Mouse (Mus musculus): ENCODE data around the gene Eif1ax. TPM values are rescaled to one million over a fixed set of nuclear protein-coding genes. Genes with fewer than 3 reads are reported as not detected.
A peak's percentile ranks its signal among the peaks of the same experiment; 100 is the strongest.
"Not testable (repeated sequence)": the region's sequence is repeated elsewhere in the genome, so short reads cannot be mapped to it uniquely, and the experiment has no call there.

The Eif1ax gene
- total RNA-seq (2021) = 10 to 100 TPM; 79.8 to 85.3 TPM
- long read RNA-seq, experiment 1, full-length matches to known transcripts = 79 of 89 reads
- long read RNA-seq, experiment 1, partial matches to known transcripts = 0 of 89 reads
- long read RNA-seq, experiment 1, other reads (novel, unspliced or antisense) = 10 of 89 reads
- long read RNA-seq, experiment 2, full-length matches to known transcripts = 88 of 98 reads
- long read RNA-seq, experiment 2, partial matches to known transcripts = 3 of 98 reads
- long read RNA-seq, experiment 2, other reads (novel, unspliced or antisense) = 7 of 98 reads

GRCm38 (mm10) chrX:159371831-159372752, at the start of gene Eif1ax:
Gene Eif1ax (plus strand): TSS chrX:159372178.
- intact Hi-C loops (cut with DNase I) = no loop called here
- Histone ChIP-seq H3K4me3 (peak within 1 kb of the TSS; percentile 85), H3K27ac (peak within 1 kb of the TSS; percentile 94)
- TF ChIP-seq CTCF (IDR thresholded peaks at IDR 0.05) = peak; percentile 10; the same call in 1 of the 2 replicates
- DNase-seq = peak; percentile 90

GRCm38 (mm10) chrX:159364506-159364905, 7.5 kb upstream of the Eif1ax start:
- Histone ChIP-seq H3K27ac (no peak overlapping the region), H3K4me3 (no peak overlapping the region)
- TF ChIP-seq CTCF (IDR thresholded peaks at IDR 0.05) = no peak
- intact Hi-C loops (cut with DNase I) = no loop called here
- no peak for DNase-seq

GRCm38 (mm10) chrX:159372753-159373144, 771 bp downstream of the Eif1ax start:
- Histone ChIP-seq H3K27ac (peak overlapping the region; percentile 94), H3K4me3 (peak overlapping the region; percentile 85)
- TF ChIP-seq CTCF (IDR thresholded peaks at IDR 0.05) = no peak
- DNase-seq = no peak
- intact Hi-C loops (cut with DNase I) = no loop called here

GRCm38 (mm10) chrX:159387105-159387504, 15.1 kb downstream of the Eif1ax start:
- TF ChIP-seq CTCF (IDR thresholded peaks at IDR 0.05) = no peak
- Histone ChIP-seq H3K4me3 (no peak overlapping the region), H3K27ac (no peak overlapping the region)
- intact Hi-C loops (cut with DNase I) = no loop called here
- no peak for DNase-seq

GRCm38 (mm10) chrX:159388953-159389352, 17.0 kb downstream of the Eif1ax start:
- no peak for DNase-seq
- H3K4me3 ChIP-seq = no peak overlapping the region
- TF ChIP-seq CTCF (IDR thresholded peaks at IDR 0.05) = no peak
- H3K27ac ChIP-seq = no peak overlapping the region
- intact Hi-C loops (cut with DNase I) = no loop called here

GRCm38 (mm10) chrX:159390347-159390962, 18.5 kb downstream of the Eif1ax start:
- Histone ChIP-seq H3K4me3 (no peak overlapping the region), H3K27ac (no peak overlapping the region)
- DNase-seq = no peak
- intact Hi-C loops (cut with DNase I) = no loop called here
- TF ChIP-seq CTCF (IDR thresholded peaks at IDR 0.05) = no peak

GRCm38 (mm10) chrX:159391239-159391638, 19.3 kb downstream of the Eif1ax start:
- TF ChIP-seq CTCF (IDR thresholded peaks at IDR 0.05) = no peak
- H3K27ac ChIP-seq = no peak overlapping the region
- no peak for DNase-seq

GRCm38 (mm10) chrX:159409253-159409652, 37.3 kb downstream of the Eif1ax start:
- Histone ChIP-seq H3K4me3 (no peak overlapping the region), H3K27ac (no peak overlapping the region)
- intact Hi-C loops (cut with DNase I) = no loop called here
- peak; percentile 18 for DNase-seq
- peak; percentile 49 for TF ChIP-seq CTCF (IDR thresholded peaks at IDR 0.05)

More at GRCm38 (mm10) chrX:159391239-159391638, 19.3 kb downstream of the Eif1ax start:
- no peak overlapping the region for H3K4me3 ChIP-seq
- intact Hi-C loops (cut with DNase I) = no loop called here

GRCm38 (mm10) chrX:159414130-159414828, 42.3 kb downstream of the Eif1ax start, which contains the start of gene Map7d2:
Gene Map7d2 (plus strand): TSS chrX:159414572.
- no peak for TF ChIP-seq CTCF (IDR thresholded peaks at IDR 0.05)
- Histone ChIP-seq H3K27ac (no peak within 1 kb of the TSS), H3K4me3 (peak within 1 kb of the TSS; percentile 69)
- intact Hi-C loops (cut with DNase I) = no loop called here
- DNase-seq = peak; percentile 19

GRCm38 (mm10) chrX:159414829-159415673, 43.1 kb downstream of the Eif1ax start:
- peak; percentile 15 for DNase-seq
- peak overlapping the region; percentile 69 for H3K4me3 ChIP-seq
- no peak overlapping the region for H3K27ac ChIP-seq
- no peak for TF ChIP-seq CTCF (IDR thresholded peaks at IDR 0.05)
- intact Hi-C loops (cut with DNase I) = no loop called here

- H3K27ac ChIP-seq; DNase-seq; intact Hi-C loops (cut with DNase I); H3K4me3 ChIP-seq: not testable (repeated sequence)
Measured at GRCm38 (mm10) chrX:159430507-159430906, 58.5 kb downstream of the Eif1ax start.

Other genes with a start within 250 kb of the Eif1ax start
- gene Rps6ka3, start 161.9 kb upstream of the Eif1ax start, total RNA-seq (2021) = 10 to 100 TPM; 53.7 to 59.4 TPM
- under 1 TPM; 0.22 to 0.66 TPM for gene Map7d2, start 42.4 kb downstream of the Eif1ax start, total RNA-seq (2021)
- gene Bclaf3, start 154.5 kb downstream of the Eif1ax start, total RNA-seq (2021) = 1 to 10 TPM; 2.2 to 2.7 TPM